ENCODE assay signal across 12 mouse cellular contexts in genomic region chr2:153237891-153238290, GRCm38 (mm10). TPM values are rescaled to one million over a fixed set of nuclear protein-coding genes. Genes with fewer than 3 reads are reported as not detected.
DNase-seq lines count a peak whose midpoint lies in the region; ATAC-seq and TF ChIP-seq lines count a peak whose summit lies in the region.
"Had no signal": no experiment of that assay in that cellular context is flagged by ENCODE, and none has a peak within 500 bp of the region (broad histone marks: within the 10 kb centered on the region; RNA-seq: fewer than 3 reads in every experiment).

No protein-coding gene starts in this region.

- H3K4me3 ChIP-seq in gastrocnemius, adult 2 months: peak overlapping the region; percentile 13
- H3K4me3 ChIP-seq in lung, embryonic 14.5 days (ENCODE audit: low read depth, low read length): peak overlapping the region; percentile 14
- 0 out of 2 replicates have a peak overlapping the region, but pooled peaks have one; percentile 2 for H3K4me3 ChIP-seq in embryonic facial prominence, embryonic 15.5 days (replicated peaks)
- no peak overlapping the region for H3K4me3 ChIP-seq in macrophage (ENCODE audit: inconsistent target)
- H3K4me3 ChIP-seq: limb, embryonic 12.5 days had no signal

- peaks cover 36% of the 10 kb centered on the region for H3K36me3 ChIP-seq in lung, embryonic 14.5 days (ENCODE audit: insufficient read depth)
- H3K36me3 ChIP-seq in embryonic facial prominence, embryonic 15.5 days: peaks cover 30% of the 10 kb centered on the region
- peaks cover 21% of the 10 kb centered on the region for H3K36me3 ChIP-seq in macrophage (ENCODE audit: inconsistent target)

- H3K9ac ChIP-seq in lung, embryonic 14.5 days: peak overlapping the region; percentile 99
- H3K9ac ChIP-seq in embryonic facial prominence, embryonic 15.5 days: no peak overlapping the region
- H3K9ac ChIP-seq: limb, embryonic 12.5 days had no signal

- no peak for ATAC-seq in lung, embryonic 14.5 days (ENCODE audit: insufficient read depth)
- no peak for ATAC-seq in embryonic facial prominence, embryonic 15.5 days (ENCODE audit: insufficient number of reproducible peaks, low FRiP score, low TSS enrichment, low read depth)

- peaks cover 90% of the 10 kb centered on the region for H3K79me2 ChIP-seq in macrophage (ENCODE audit: inconsistent target)

- intact Hi-C loops in gastrocnemius, adult 2 months (cut with DNase I): no loop called here

- peaks cover 10% of the 10 kb centered on the region; the same call in 1 of the 2 replicates for H3K4me1 ChIP-seq in lung, embryonic 14.5 days (ENCODE audit: insufficient read depth)
- peaks cover 38% of the 10 kb centered on the region for H3K4me1 ChIP-seq in embryonic facial prominence, embryonic 15.5 days

- H3K27ac ChIP-seq in gastrocnemius, adult 2 months: peak overlapping the region; percentile 93; the same call in 1 of the 2 replicates
- H3K27ac ChIP-seq in lung, embryonic 14.5 days (ENCODE audit: low read depth): peak overlapping the region; percentile 83
- H3K27ac ChIP-seq in embryonic facial prominence, embryonic 15.5 days (replicated peaks): peak overlapping the region; percentile 76
- H3K27ac ChIP-seq in macrophage: peak overlapping the region; percentile 92
- H3K27ac ChIP-seq: limb, embryonic 12.5 days had no signal

- H3K4me2 ChIP-seq in lung, embryonic 14.5 days: peak overlapping the region; percentile 92
- peak overlapping the region; percentile 77; the same call in 1 of the 2 replicates for H3K4me2 ChIP-seq in embryonic facial prominence, embryonic 15.5 days (replicated peaks)
- H3K4me2 ChIP-seq: limb, embryonic 12.5 days had no signal

- 55% methylated on average over 4 of the region's 4 CpGs for WGBS in lung, embryonic 14.5 days
- 62% methylated on average over 4 of the region's 4 CpGs for WGBS in embryonic facial prominence, embryonic 15.5 days
- WGBS in macrophage (ENCODE audit: missing documents): 82% methylated on average over 4 of the region's 4 CpGs

- no peaks in the 10 kb centered on the region for H3K27me3 ChIP-seq in lung, embryonic 14.5 days (ENCODE audit: insufficient read depth, low read length)
- no peaks in the 10 kb centered on the region for H3K27me3 ChIP-seq in embryonic facial prominence, embryonic 15.5 days
- H3K27me3 ChIP-seq: limb, embryonic 12.5 days had no signal

- no peak for TF ChIP-seq CTCF in gastrocnemius, adult 2 months (IDR thresholded peaks at IDR 0.05)
- TF ChIP-seq CTCF in lung, embryonic 14.5 days (IDR thresholded peaks at IDR 0.05; ENCODE audit: low read depth): no peak

- DNase-seq in gastrocnemius, adult 2 months: no peak
- no peak for DNase-seq in gastrocnemius, adult 18-20 months (ENCODE audit: low spot score)
- no peak for DNase-seq in lung, embryonic 14.5 days
- DNase-seq in lung, postnatal 10 days: no peak
- DNase-seq in cerebellum, postnatal 36 days: no peak
- DNase-seq in layer of hippocampus, postnatal 14 days (ENCODE audit: low spot score in 2 of 2): no peak
- DNase-seq: cerebellum, postnatal 14 days; kidney, adult 11 months; layer of hippocampus, adult 9-11 months had no signal

- no peaks in the 10 kb centered on the region for H3K9me3 ChIP-seq in lung, embryonic 14.5 days (ENCODE audit: low read depth, low read length)
- no peaks in the 10 kb centered on the region for H3K9me3 ChIP-seq in embryonic facial prominence, embryonic 15.5 days (replicated peaks)
- H3K9me3 ChIP-seq: limb, embryonic 12.5 days had no signal

RNA-seq across cellular contexts. Expression of gene Plagl2, which starts 3.3 kb away (rescaled TPM):
- 1 to 10 TPM; 2.5 to 2.8 TPM for total RNA-seq in gastrocnemius, adult 2 months (2021)
- 1 to 10 TPM; 2.6 to 3.1 TPM for total RNA-seq in gastrocnemius, adult 18-20 months (2021)
- polyA plus RNA-seq in lung, embryonic 14.5 days (2014; fragmentation: Nextera tagmentation; extraction: Ambion mirVana): 23.3 TPM in 2 replicates
- polyA plus RNA-seq in embryonic facial prominence, embryonic 15.5 days (2015; fragmentation: Nextera tagmentation; extraction: Ambion mirVana): 16.0 and 18.8 TPM in 2 replicates
- 100 to 1,000 TPM in 9 of 26 experiments, 10 to 100 TPM in 17; 29.9 to 167 (median 78.6) TPM for total RNA-seq in macrophage (2018; cell fraction: chromatin; rRNA removed)
- total RNA-seq in macrophage (2018; cell fraction: cytosol; rRNA removed): 100 to 1,000 TPM in 5 of 26 experiments, 10 to 100 TPM in 21; 40.4 to 182 (median 83.3) TPM
- 100 to 1,000 TPM in 17 of 26 experiments, 10 to 100 TPM in 9; 53.5 to 249 (median 123) TPM for total RNA-seq in macrophage (2018; cell fraction: nucleus; rRNA removed)
- 26.7 to 29.5 TPM (median 28.6 TPM) in 3 replicates for polyA plus RNA-seq in macrophage (2018)
- 1 to 10 TPM; 4.5 to 5.3 TPM for total RNA-seq in layer of hippocampus, postnatal 14 days (2021)

RNA-seq across cellular contexts. Expression of gene Pofut1, which starts 3.4 kb away (rescaled TPM):
- total RNA-seq in gastrocnemius, adult 2 months (2021): 10 to 100 TPM in 1 of 2 experiments, 1 to 10 TPM in 1; 7.6 to 13.2 TPM
- 1 to 10 TPM; 7.3 to 9.5 TPM for total RNA-seq in gastrocnemius, adult 18-20 months (2021)
- polyA plus RNA-seq in lung, embryonic 14.5 days (2014; fragmentation: Nextera tagmentation; extraction: Ambion mirVana): 8.5 and 8.7 TPM in 2 replicates
- 8.0 and 8.1 TPM in 2 replicates for polyA plus RNA-seq in embryonic facial prominence, embryonic 15.5 days (2015; fragmentation: Nextera tagmentation; extraction: Ambion mirVana)
- total RNA-seq in macrophage (2018; cell fraction: chromatin; rRNA removed): 100 to 1,000 TPM in 10 of 26 experiments, 10 to 100 TPM in 16; 60.8 to 135 (median 92.8) TPM
- total RNA-seq in macrophage (2018; cell fraction: cytosol; rRNA removed): 10 to 100 TPM; 13.1 to 32.3 (median 19.1) TPM
- 100 to 1,000 TPM in 1 of 26 experiments, 10 to 100 TPM in 25; 46.0 to 110 (median 70.7) TPM for total RNA-seq in macrophage (2018; cell fraction: nucleus; rRNA removed)
- 10.7 to 19.5 TPM (median 16.7 TPM) in 3 replicates for polyA plus RNA-seq in macrophage (2018)
- 10 to 100 TPM; 16.0 to 18.0 TPM for total RNA-seq in layer of hippocampus, postnatal 14 days (2021)

RNA-seq across cellular contexts. Expression of gene Tspyl3, which starts 12.7 kb away (rescaled TPM):
- under 1 TPM; 0.38 to 0.59 TPM for total RNA-seq in gastrocnemius, adult 2 months (2021)
- total RNA-seq in gastrocnemius, adult 18-20 months (2021): under 1 TPM; 0.32 to 0.52 TPM
- 6.6 and 7.5 TPM in 2 replicates for polyA plus RNA-seq in lung, embryonic 14.5 days (2014; fragmentation: Nextera tagmentation; extraction: Ambion mirVana)
- 16.0 and 16.5 TPM in 2 replicates for polyA plus RNA-seq in embryonic facial prominence, embryonic 15.5 days (2015; fragmentation: Nextera tagmentation; extraction: Ambion mirVana)
- total RNA-seq in macrophage (2018; cell fraction: chromatin; rRNA removed): 1 to 10 TPM; 2.0 to 8.6 (median 4.8) TPM
- 1 to 10 TPM; 3.9 to 7.4 (median 5.7) TPM for total RNA-seq in macrophage (2018; cell fraction: cytosol; rRNA removed)
- total RNA-seq in macrophage (2018; cell fraction: nucleus; rRNA removed): 10 to 100 TPM in 5 of 26 experiments, 1 to 10 TPM in 21; 3.1 to 13.7 (median 7.6) TPM
- 3.4 to 5.4 TPM (median 4.4 TPM) in 3 replicates for polyA plus RNA-seq in macrophage (2018)
- total RNA-seq in layer of hippocampus, postnatal 14 days (2021): 10 to 100 TPM; 25.7 to 26.1 TPM

RNA-seq across cellular contexts. Expression of gene Kif3b, which starts 53.3 kb away (rescaled TPM):
- 1 to 10 TPM; 3.6 to 4.3 TPM for total RNA-seq in gastrocnemius, adult 2 months (2021)
- total RNA-seq in gastrocnemius, adult 18-20 months (2021): 1 to 10 TPM; 3.0 to 3.8 TPM
- polyA plus RNA-seq in lung, embryonic 14.5 days (2014; fragmentation: Nextera tagmentation; extraction: Ambion mirVana): 4.8 TPM in 2 replicates
- 7.5 and 9.0 TPM in 2 replicates for polyA plus RNA-seq in embryonic facial prominence, embryonic 15.5 days (2015; fragmentation: Nextera tagmentation; extraction: Ambion mirVana)
- 10 to 100 TPM; 10.8 to 64.8 (median 42.6) TPM for total RNA-seq in macrophage (2018; cell fraction: chromatin; rRNA removed)
- 10 to 100 TPM; 23.8 to 62.1 (median 37.7) TPM for total RNA-seq in macrophage (2018; cell fraction: cytosol; rRNA removed)
- total RNA-seq in macrophage (2018; cell fraction: nucleus; rRNA removed): 10 to 100 TPM; 15.8 to 88.5 (median 44.9) TPM
- 28.0 to 32.8 TPM (median 28.4 TPM) in 3 replicates for polyA plus RNA-seq in macrophage (2018)
- total RNA-seq in layer of hippocampus, postnatal 14 days (2021): 10 to 100 TPM; 63.5 to 69.2 TPM

Comparison
In these comparisons a context has a peak if more than half of its experiments do, and no peak if none do; other contexts are left out.
1. RNA of gene Tspyl3, which starts 12.7 kb away (total RNA-seq): 25.7 to 26.1 TPM in layer of hippocampus, postnatal 14 days; 0.38 to 0.59 TPM in gastrocnemius, adult 2 months and 0.32 to 0.52 TPM in gastrocnemius, adult 18-20 months; every median in the first group is over 10 times any median in the second.
2. Peak in every context shown above with its lines, with median percentiles within 50 percentile points of each other: H3K27ac ChIP-seq.